Mouse (Mus musculus): ENCODE measurements around the gene Anks1. TPM values are rescaled to one million over a fixed set of nuclear protein-coding genes. Genes with fewer than 3 reads are reported as not detected.
"Not testable (repeated sequence)": the region's sequence is repeated elsewhere in the genome, so short reads cannot be mapped to it uniquely, and the experiment has no call there.

Anks1 gene
- total RNA-seq, 2 experiments from 2014 or later = 56.8 to 61.6 TPM

- intact Hi-C loops (cut with DNase I) = loop anchor here (5.0 kb wide), 1 partner anchor 176 kb away; no protein-coding TSS in a partner anchor
Measured at GRCm38 (mm10) chr17:27986106-27986505, 77.0 kb downstream of the Anks1 start.

GRCm38 (mm10) chr17:27989807-27990542 lies 80.9 kb downstream of the Anks1 start:
- DNase-seq (ENCODE audit: low spot score) = peak; percentile 68
- intact Hi-C loops (cut with DNase I) = loop anchor here (1.0 to 5.0 kb wide), 5 partner anchors 57 to 172 kb away; partner anchors contain the start of genes Anks1 and Taf11

More at GRCm38 (mm10) chr17:27986106-27986505, 77.0 kb downstream of the Anks1 start:
- no peak for DNase-seq (ENCODE audit: low spot score)

- intact Hi-C loops (cut with DNase I) = loop anchor here (5.0 kb wide), 1 partner anchor 53 kb away; no protein-coding TSS in a partner anchor
- no peak for DNase-seq (ENCODE audit: low spot score)
Measured at GRCm38 (mm10) chr17:27994001-27994944, 85.2 kb downstream of the Anks1 start.

GRCm38 (mm10) chr17:27996320-27996719 lies 87.2 kb downstream of the Anks1 start:
- intact Hi-C loops (cut with DNase I) = no loop called here
- no peak for DNase-seq (ENCODE audit: low spot score)

- intact Hi-C loops (cut with DNase I) = no loop called here
- DNase-seq (ENCODE audit: low spot score) = no peak
Measured at GRCm38 (mm10) chr17:27997212-27997611, 88.1 kb downstream of the Anks1 start.

GRCm38 (mm10) chr17:27999683-28000273 lies 90.7 kb downstream of the Anks1 start:
- DNase-seq (ENCODE audit: low spot score); intact Hi-C loops (cut with DNase I): not testable (repeated sequence)

GRCm38 (mm10) chr17:28000389-28000788 lies 91.3 kb downstream of the Anks1 start:
- intact Hi-C loops (cut with DNase I) = no loop called here
- DNase-seq (ENCODE audit: low spot score) = no peak

GRCm38 (mm10) chr17:28000851-28001250 lies 91.7 kb downstream of the Anks1 start:
- DNase-seq (ENCODE audit: low spot score) = no peak
- intact Hi-C loops (cut with DNase I) = no loop called here

GRCm38 (mm10) chr17:28005393-28005792 lies 96.3 kb downstream of the Anks1 start:
- intact Hi-C loops (cut with DNase I) = loop anchor here (5.0 kb wide), 1 partner anchor 37 kb away; no protein-coding TSS in a partner anchor
- no peak for DNase-seq (ENCODE audit: low spot score)

GRCm38 (mm10) chr17:28006208-28006607 lies 97.1 kb downstream of the Anks1 start:
- intact Hi-C loops (cut with DNase I) = loop anchor here (2.0 to 5.0 kb wide), 2 partner anchors 23 to 36 kb away; no protein-coding TSS in a partner anchor
- no peak for DNase-seq (ENCODE audit: low spot score)

- DNase-seq (ENCODE audit: low spot score) = no peak
- intact Hi-C loops (cut with DNase I) = loop anchor here (2.0 to 5.0 kb wide), 2 partner anchors 22 to 36 kb away; no protein-coding TSS in a partner anchor
Measured at GRCm38 (mm10) chr17:28006611-28007010, 97.5 kb downstream of the Anks1 start.

- intact Hi-C loops (cut with DNase I) = loop anchor here (2.0 to 5.0 kb wide), 2 partner anchors 22 to 35 kb away; no protein-coding TSS in a partner anchor
- DNase-seq (ENCODE audit: low spot score) = peak; percentile 68
Measured at GRCm38 (mm10) chr17:28007179-28007811, 98.2 kb downstream of the Anks1 start.

GRCm38 (mm10) chr17:28007857-28008564 lies 98.9 kb downstream of the Anks1 start:
- intact Hi-C loops (cut with DNase I) = loop anchor here (2.0 to 5.0 kb wide), 2 partner anchors 21 to 34 kb away; no protein-coding TSS in a partner anchor
- DNase-seq (ENCODE audit: low spot score) = peak; percentile 43

GRCm38 (mm10) chr17:28008565-28008981 lies 99.5 kb downstream of the Anks1 start:
- no peak for DNase-seq (ENCODE audit: low spot score)
- intact Hi-C loops (cut with DNase I) = loop anchor here (5.0 kb wide), 1 partner anchor 34 kb away; no protein-coding TSS in a partner anchor

GRCm38 (mm10) chr17:28009066-28009715 lies 100.1 kb downstream of the Anks1 start:
- intact Hi-C loops (cut with DNase I) = loop anchor here (5.0 kb wide), 1 partner anchor 33 kb away; no protein-coding TSS in a partner anchor
- DNase-seq (ENCODE audit: low spot score) = no peak

GRCm38 (mm10) chr17:28009716-28010114 lies 100.6 kb downstream of the Anks1 start:
- intact Hi-C loops (cut with DNase I) = loop anchor here (5.0 kb wide), 1 partner anchor 33 kb away; no protein-coding TSS in a partner anchor
- no peak for DNase-seq (ENCODE audit: low spot score)

GRCm38 (mm10) chr17:28010925-28011324 lies 101.8 kb downstream of the Anks1 start:
- intact Hi-C loops (cut with DNase I) = no loop called here
- no peak for DNase-seq (ENCODE audit: low spot score)

- no peak for DNase-seq (ENCODE audit: low spot score)
- intact Hi-C loops (cut with DNase I) = no loop called here
Measured at GRCm38 (mm10) chr17:28012851-28013250, 103.7 kb downstream of the Anks1 start.

All from heart, postnatal 25 days (tissue).